Mouse (Mus musculus): ENCODE results near the gene Enkd1. TPM values are rescaled to one million over a fixed set of nuclear protein-coding genes. Genes with fewer than 3 reads are reported as not detected.
A peak's percentile ranks its signal among the peaks of the same experiment; 100 is the strongest.

The Enkd1 gene
- total RNA-seq, 1 experiment = 20.4 TPM

DNA sequence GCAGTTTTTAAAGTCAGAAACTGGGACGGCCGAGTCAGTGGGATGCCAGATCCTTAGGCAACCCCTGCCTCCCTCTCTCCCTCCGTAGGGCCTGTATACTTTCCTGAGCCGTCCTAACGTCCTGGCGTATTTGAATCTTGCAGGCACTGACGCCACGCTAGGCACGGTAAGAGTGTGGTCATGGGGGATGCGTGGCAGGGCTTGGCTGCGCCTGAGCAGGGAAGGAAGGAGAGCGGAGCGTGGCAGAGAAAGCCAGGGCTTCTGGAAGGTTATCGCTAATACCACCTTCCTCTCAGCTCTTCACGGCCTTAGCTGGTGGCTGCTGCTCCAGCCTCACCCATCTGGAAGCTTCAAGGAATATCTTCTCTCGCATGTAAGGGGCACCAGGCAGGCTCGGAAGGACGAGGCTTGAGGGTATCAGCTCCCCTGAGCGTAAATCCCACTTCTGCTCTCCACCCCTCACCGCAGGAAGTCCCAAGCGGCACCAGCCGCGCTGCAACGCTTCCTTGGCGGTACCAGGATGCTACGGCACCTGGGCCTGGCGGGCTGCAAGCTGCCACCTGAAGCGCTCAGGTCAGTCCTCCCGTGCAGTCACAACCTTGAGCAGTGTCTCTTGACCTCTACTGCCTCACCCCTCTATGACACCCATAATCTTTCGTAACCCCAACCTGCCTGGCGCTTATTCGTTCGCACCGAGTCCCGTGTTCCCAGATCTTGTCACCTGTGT, 18.6 kb downstream of the Enkd1 start:
- Histone ChIP-seq H3K9me3 (ENCODE audit: control insufficient read depth, insufficient read depth, low read depth, low read length) (no peaks in the 10 kb centered on the region), H3K4me3 (ENCODE audit: insufficient read depth in 1 of 2, low read depth in 1 of 2, low read length in 2 of 2, poor library complexity in 1 of 2, severe bottlenecking in 1 of 2) (no peak overlapping the region), H3K27ac (ENCODE audit: insufficient read depth, low read depth, low read length, poor library complexity, severe bottlenecking) (no peak overlapping the region), H3K4me1 (ENCODE audit: control insufficient read depth in 2 of 2, insufficient read depth in 2 of 2, low read length in 2 of 2, poor library complexity in 1 of 2) (peaks cover 3 to 17% of the 10 kb centered on the region in 2 experiments; a peak in 3 of 4 replicates), H3K36me3 (ENCODE audit: control insufficient read depth, insufficient read depth, low read length, poor library complexity, severe bottlenecking) (no peaks in the 10 kb centered on the region), H3K9ac (ENCODE audit: insufficient read depth, low read depth, low read length, poor library complexity, severe bottlenecking) (no peak overlapping the region)
- in situ Hi-C loops (cut with MboI; ENCODE audit: low sequenced_read_pairs in 2 of 2, unreplicated experiment in 2 of 2) = no loop called here
- TF ChIP-seq CHD2 (IDR thresholded peaks at IDR 0.05; ENCODE audit: low read depth, low read length) = no peak
- TF ChIP-seq HCFC1 (IDR thresholded peaks at IDR 0.05; ENCODE audit: borderline replicate concordance, insufficient read depth, low read length) = no peak
- no peak for TF ChIP-seq ZNF384 (IDR thresholded peaks at IDR 0.05; ENCODE audit: low read depth, low read length)
- no peak for TF ChIP-seq ZC3H11A (IDR thresholded peaks at IDR 0.05; ENCODE audit: borderline replicate concordance, low read depth, low read length)
- TF ChIP-seq MAFK (IDR thresholded peaks at IDR 0.05; ENCODE audit: insufficient read depth, low read depth, low read length) = no peak
- no peak for DNase-seq (ENCODE audit: low read depth, low spot score)

- Histone ChIP-seq H3K9me3 (ENCODE audit: control insufficient read depth, insufficient read depth, low read depth, low read length) (no peaks in the 10 kb centered on the region), H3K36me3 (ENCODE audit: control insufficient read depth, insufficient read depth, low read length, poor library complexity, severe bottlenecking) (peaks cover 3% of the 10 kb centered on the region; the same call in 1 of the 2 replicates), H3K27ac (ENCODE audit: insufficient read depth, low read depth, low read length, poor library complexity, severe bottlenecking) (no peak overlapping the region), H3K4me3 (ENCODE audit: insufficient read depth in 1 of 2, low read depth in 1 of 2, low read length in 2 of 2, poor library complexity in 1 of 2, severe bottlenecking in 1 of 2) (no peak overlapping the region; a peak in 1 of 4 replicates), H3K9ac (ENCODE audit: insufficient read depth, low read depth, low read length, poor library complexity, severe bottlenecking) (no peak overlapping the region), H3K4me1 (ENCODE audit: control insufficient read depth in 2 of 2, insufficient read depth in 2 of 2, low read length in 2 of 2, poor library complexity in 1 of 2) (peaks cover 3 to 14% of the 10 kb centered on the region in 2 experiments; a peak in 3 of 4 replicates)
- no peak for DNase-seq (ENCODE audit: low read depth, low spot score)
- TF ChIP-seq ZNF384 (IDR thresholded peaks at IDR 0.05; ENCODE audit: low read depth, low read length) (no peak), ZC3H11A (IDR thresholded peaks at IDR 0.05; ENCODE audit: borderline replicate concordance, low read depth, low read length) (no peak), HCFC1 (IDR thresholded peaks at IDR 0.05; ENCODE audit: borderline replicate concordance, insufficient read depth, low read length) (no peak), MAFK (IDR thresholded peaks at IDR 0.05; ENCODE audit: insufficient read depth, low read depth, low read length) (no peak)
- in situ Hi-C loops (cut with MboI; ENCODE audit: low sequenced_read_pairs in 2 of 2, unreplicated experiment in 2 of 2) = no loop called here
These were observed 19.7 kb downstream of the Enkd1 start for GRCm38 (mm10) chr8:105688242-105688752.

GRCm38 (mm10) chr8:105687512-105687911, 20.5 kb downstream of the Enkd1 start:
- Histone ChIP-seq H3K4me3 (ENCODE audit: insufficient read depth in 1 of 2, low read depth in 1 of 2, low read length in 2 of 2, poor library complexity in 1 of 2, severe bottlenecking in 1 of 2) (peak overlapping the region in 1 of 2 experiments; percentile 9; a peak in 2 of 4 replicates), H3K36me3 (ENCODE audit: control insufficient read depth, insufficient read depth, low read length, poor library complexity, severe bottlenecking) (peaks cover 7% of the 10 kb centered on the region), H3K9me3 (ENCODE audit: control insufficient read depth, insufficient read depth, low read depth, low read length) (no peaks in the 10 kb centered on the region), H3K4me1 (ENCODE audit: control insufficient read depth in 2 of 2, insufficient read depth in 2 of 2, low read length in 2 of 2, poor library complexity in 1 of 2) (peaks cover 3 to 14% of the 10 kb centered on the region in 2 experiments; a peak in 3 of 4 replicates), H3K27ac (ENCODE audit: insufficient read depth, low read depth, low read length, poor library complexity, severe bottlenecking) (no peak overlapping the region), H3K9ac (ENCODE audit: insufficient read depth, low read depth, low read length, poor library complexity, severe bottlenecking) (no peak overlapping the region)
- TF ChIP-seq MAFK (IDR thresholded peaks at IDR 0.05; ENCODE audit: insufficient read depth, low read depth, low read length) (no peak), HCFC1 (IDR thresholded peaks at IDR 0.05; ENCODE audit: borderline replicate concordance, insufficient read depth, low read length) (no peak)
- in situ Hi-C loops (cut with MboI; ENCODE audit: low sequenced_read_pairs in 2 of 2, unreplicated experiment in 2 of 2) = no loop called here
- no peak for DNase-seq (ENCODE audit: low read depth, low spot score)

- Histone ChIP-seq H3K4me1 (ENCODE audit: control insufficient read depth in 2 of 2, insufficient read depth in 2 of 2, low read length in 2 of 2, poor library complexity in 1 of 2) (peaks cover 3 to 14% of the 10 kb centered on the region in 2 experiments; a peak in 3 of 4 replicates), H3K27ac (ENCODE audit: insufficient read depth, low read depth, low read length, poor library complexity, severe bottlenecking) (no peak overlapping the region), H3K36me3 (ENCODE audit: control insufficient read depth, insufficient read depth, low read length, poor library complexity, severe bottlenecking) (peaks cover 7% of the 10 kb centered on the region), H3K9ac (ENCODE audit: insufficient read depth, low read depth, low read length, poor library complexity, severe bottlenecking) (peak overlapping the region; percentile 54), H3K4me3 (ENCODE audit: insufficient read depth in 1 of 2, low read depth in 1 of 2, low read length in 2 of 2, poor library complexity in 1 of 2, severe bottlenecking in 1 of 2) (peak overlapping the region; percentile 50 to 56; a peak in 3 of 4 replicates), H3K9me3 (ENCODE audit: control insufficient read depth, insufficient read depth, low read depth, low read length) (no peaks in the 10 kb centered on the region)
- TF ChIP-seq ZC3H11A (IDR thresholded peaks at IDR 0.05; ENCODE audit: borderline replicate concordance, low read depth, low read length) = no peak
- TF ChIP-seq CHD2 (IDR thresholded peaks at IDR 0.05; ENCODE audit: low read depth, low read length) = no peak
- no peak for TF ChIP-seq HCFC1 (IDR thresholded peaks at IDR 0.05; ENCODE audit: borderline replicate concordance, insufficient read depth, low read length)
- TF ChIP-seq MAFK (IDR thresholded peaks at IDR 0.05; ENCODE audit: insufficient read depth, low read depth, low read length) = no peak
- no peak for TF ChIP-seq ZNF384 (IDR thresholded peaks at IDR 0.05; ENCODE audit: low read depth, low read length)
- in situ Hi-C loops (cut with MboI; ENCODE audit: low sequenced_read_pairs in 2 of 2, unreplicated experiment in 2 of 2) = no loop called here
- no peak for DNase-seq (ENCODE audit: low read depth, low spot score)
These were observed 21.5 kb downstream of the Enkd1 start for GRCm38 (mm10) chr8:105686551-105686950.
